Mouse (Mus musculus): ENCODE measurements around the gene Slc51a. TPM values are rescaled to one million over a fixed set of nuclear protein-coding genes. Genes with fewer than 3 reads are reported as not detected.

The Slc51a gene
- total and polyA plus RNA-seq, 3 experiments = 0.08 to 0.17 TPM; not detected in 1

GRCm38 (mm10) chr16:32524244-32524615 is 36.6 kb upstream of the Slc51a start:
- no peaks in the 10 kb centered on the region for H3K9me3 ChIP-seq (replicated peaks; ENCODE audit: low read length)
- no peak overlapping the region for H3K9ac ChIP-seq (ENCODE audit: insufficient read depth, low read depth)
- H3K36me3 ChIP-seq (replicated peaks in 1 of 2; ENCODE audit: control insufficient read depth in 1 of 2, insufficient read depth in 1 of 2, low read length in 1 of 2) = no peaks in the 10 kb centered on the region
- H3K4me2 ChIP-seq (ENCODE audit: insufficient read depth, low read depth, poor library complexity, severe bottlenecking) = no peak overlapping the region
- H3K4me1 ChIP-seq (ENCODE audit: control insufficient read depth in 1 of 2, insufficient read depth in 2 of 2) = peaks cover 5 to 31% of the 10 kb centered on the region in 2 experiments; a peak in 3 of 4 replicates
- H3K4me3 ChIP-seq (replicated peaks in 1 of 3; ENCODE audit: low read depth in 2 of 3, low read length in 2 of 3, poor library complexity in 1 of 3) = no peak overlapping the region
- H3K27ac ChIP-seq (ENCODE audit: insufficient read depth, low read depth) = no peak overlapping the region
- in situ Hi-C loops (cut with MboI; ENCODE audit: low pct_ligation_motif_present, low pct_unique_long_range_greater_than_20kb, low sequenced_read_pairs) = no loop called here
- dilution Hi-C loops (cut with MboI; ENCODE audit: extremely low pct_ligation_motif_present, extremely low pct_unique_long_range_greater_than_20kb, low sequenced_read_pairs) = no loop called here
- no peak for DNase-seq (ENCODE audit: extremely low read depth)
- TF ChIP-seq SMC3 (IDR thresholded peaks at IDR 0.05; ENCODE audit: low read depth, low read length) = no peak
- no peak for TF ChIP-seq CHD1 (IDR thresholded peaks at IDR 0.05; ENCODE audit: low read depth, low read length)
- no peak for TF ChIP-seq JUN (IDR thresholded peaks at IDR 0.05; ENCODE audit: insufficient read depth, low read depth, low read length)
- no peak for TF ChIP-seq TCF12 (IDR thresholded peaks at IDR 0.05; ENCODE audit: low read depth, low read length)
- no peak for TF ChIP-seq CHD2 (IDR thresholded peaks at IDR 0.05; ENCODE audit: low read length)
- TF ChIP-seq MXI1 (IDR thresholded peaks at IDR 0.05; ENCODE audit: low read depth, low read length) = no peak
- TF ChIP-seq MEF2A (IDR thresholded peaks at IDR 0.05; ENCODE audit: borderline replicate concordance, low read depth, low read length) = no peak
- TF ChIP-seq NELFE (IDR thresholded peaks at IDR 0.05; ENCODE audit: low read depth, low read length) = no peak
- no peak for TF ChIP-seq BHLHE40 (IDR thresholded peaks at IDR 0.05; ENCODE audit: low read depth, low read length)
- TF ChIP-seq MAFK (IDR thresholded peaks at IDR 0.05; ENCODE audit: insufficient replicate concordance, low read length) = no peak
- TF ChIP-seq ZNF384 (IDR thresholded peaks at IDR 0.05; ENCODE audit: low read depth, low read length) = no peak
- TF ChIP-seq CTCF (conservative IDR thresholded peaks at IDR 0.05 in 1 of 2, IDR thresholded peaks at IDR 0.05 in 1 of 2; ENCODE audit: low read depth in 2 of 2, low read length in 2 of 2) = no peak
- no peak for TF ChIP-seq PAX5 (IDR thresholded peaks at IDR 0.05; ENCODE audit: low read length)
- TF ChIP-seq RCOR1 (conservative IDR thresholded peaks at IDR 0.05; ENCODE audit: low read depth, low read length) = no peak
- TF ChIP-seq POLR2AphosphoS2 (IDR thresholded peaks at IDR 0.05; ENCODE audit: low read depth, low read length) = no peak
- H3K27me3 ChIP-seq (replicated peaks) = no peaks in the 10 kb centered on the region
- H3K79me2 ChIP-seq (replicated peaks; ENCODE audit: control insufficient read depth, extremely low read depth, insufficient read depth, poor library complexity, severe bottlenecking) = no peaks in the 10 kb centered on the region

- dilution Hi-C loops (cut with MboI; ENCODE audit: extremely low pct_ligation_motif_present, extremely low pct_unique_long_range_greater_than_20kb, low sequenced_read_pairs) (no loop called here), in situ Hi-C loops (cut with MboI; ENCODE audit: low pct_ligation_motif_present, low pct_unique_long_range_greater_than_20kb, low sequenced_read_pairs) (no loop called here)
- Histone ChIP-seq H3K79me2 (replicated peaks; ENCODE audit: control insufficient read depth, extremely low read depth, insufficient read depth, poor library complexity, severe bottlenecking) (no peaks in the 10 kb centered on the region), H3K4me2 (ENCODE audit: insufficient read depth, low read depth, poor library complexity, severe bottlenecking) (no peak overlapping the region), H3K4me3 (replicated peaks in 1 of 3; ENCODE audit: low read depth in 2 of 3, low read length in 2 of 3, poor library complexity in 1 of 3) (no peak overlapping the region), H3K36me3 (replicated peaks in 1 of 2; ENCODE audit: control insufficient read depth in 1 of 2, insufficient read depth in 1 of 2, low read length in 1 of 2) (no peaks in the 10 kb centered on the region), H3K9ac (ENCODE audit: insufficient read depth, low read depth) (no peak overlapping the region), H3K4me1 (ENCODE audit: control insufficient read depth in 1 of 2, insufficient read depth in 2 of 2) (peaks cover 5 to 31% of the 10 kb centered on the region in 2 experiments; a peak in 3 of 4 replicates), H3K27ac (ENCODE audit: insufficient read depth, low read depth) (no peak overlapping the region), H3K9me3 (replicated peaks; ENCODE audit: low read length) (no peaks in the 10 kb centered on the region), H3K27me3 (replicated peaks) (no peaks in the 10 kb centered on the region)
- TF ChIP-seq HCFC1 (IDR thresholded peaks at IDR 0.05; ENCODE audit: low read depth, low read length) = no peak
- TF ChIP-seq BHLHE40 (IDR thresholded peaks at IDR 0.05; ENCODE audit: low read depth, low read length) = no peak
- TF ChIP-seq NELFE (IDR thresholded peaks at IDR 0.05; ENCODE audit: low read depth, low read length) = no peak
- TF ChIP-seq ELF1 (IDR thresholded peaks at IDR 0.05; ENCODE audit: low read depth, low read length) = no peak
- no peak for TF ChIP-seq EP300 (IDR thresholded peaks at IDR 0.05; ENCODE audit: low read length)
- no peak for TF ChIP-seq ZNF384 (IDR thresholded peaks at IDR 0.05; ENCODE audit: low read depth, low read length)
- TF ChIP-seq JUND (conservative IDR thresholded peaks at IDR 0.05; ENCODE audit: low read depth, low read length) = no peak
- no peak for TF ChIP-seq MXI1 (IDR thresholded peaks at IDR 0.05; ENCODE audit: low read depth, low read length)
- TF ChIP-seq TCF12 (IDR thresholded peaks at IDR 0.05; ENCODE audit: low read depth, low read length) = no peak
- no peak for TF ChIP-seq SMC3 (IDR thresholded peaks at IDR 0.05; ENCODE audit: low read depth, low read length)
- TF ChIP-seq UBTF (IDR thresholded peaks at IDR 0.05; ENCODE audit: low read depth, low read length) = no peak
- DNase-seq (ENCODE audit: extremely low read depth) = no peak
Measured at GRCm38 (mm10) chr16:32523462-32524243, 36.0 kb upstream of the Slc51a start.
